Mouse (Mus musculus) cortical plate, adult 2 months (tissue): ENCODE data around the gene Car5a.

Experiments used
- CTCF ChIP-seq: fragments of 200-500 bp; IDR thresholded peaks from 2 replicates; pipeline ENCODE4 v1.5.1; 2011; ENCODE audit warnings: mild to moderate bottlenecking, control low read depth, low read length; ENCODE audit not compliant: insufficient read depth; ENCODE audit errors: extremely low read depth
- POLR2A ChIP-seq: fragments of 200-500 bp; IDR thresholded peaks from 2 replicates; pipeline ENCODE4 v1.6.1; 2011; ENCODE audit warnings: mild to moderate bottlenecking, low read length, control low read depth; ENCODE audit not compliant: insufficient read depth; ENCODE audit errors: extremely low read depth

DNA sequence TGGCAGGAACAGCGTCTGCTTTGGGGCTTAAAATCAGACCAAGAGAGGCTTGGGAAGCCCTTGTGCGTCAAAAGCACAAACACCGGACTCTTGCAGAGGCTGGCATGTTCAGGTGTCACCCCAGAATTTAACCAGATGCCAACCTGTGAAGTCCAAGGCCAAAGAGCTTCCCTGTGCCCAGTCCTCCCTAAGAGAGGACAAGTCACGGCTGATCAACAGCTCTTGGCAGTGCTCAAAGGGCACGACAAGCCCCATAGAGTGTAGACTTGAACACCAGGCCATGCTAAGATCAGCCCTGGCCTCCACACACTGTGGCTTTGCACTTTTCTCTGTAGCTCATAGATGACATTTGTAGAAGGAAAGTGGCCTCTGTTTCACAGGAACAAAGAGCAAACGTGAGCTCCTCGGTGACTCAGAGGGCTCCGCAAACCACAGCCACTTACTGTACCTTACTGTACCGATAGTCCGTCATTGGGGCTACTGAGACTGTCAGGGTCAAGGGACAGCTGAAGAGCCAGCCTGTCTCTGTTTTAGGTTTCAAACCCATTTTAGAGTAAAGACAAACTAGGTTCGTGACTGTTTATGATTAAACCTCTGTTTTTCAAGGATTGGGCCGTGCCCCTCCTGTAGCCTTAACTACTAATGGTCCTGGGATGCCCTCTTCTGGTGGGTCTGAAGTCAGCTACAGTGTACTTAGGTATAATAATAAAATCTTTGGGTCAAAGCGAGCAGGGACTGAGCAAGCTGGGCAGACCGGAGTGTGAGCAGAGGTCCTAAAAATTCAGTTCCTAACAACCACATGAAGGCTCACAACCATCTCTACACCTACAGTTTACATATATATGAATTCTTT, 11.8 kb downstream of the Car5a start:
- peak; percentile 33; the same call in 1 of the 2 replicates for TF ChIP-seq CTCF
- TF ChIP-seq POLR2A, result no peak
